Mouse (Mus musculus) heart, embryonic 16.5 days (tissue): ENCODE results near the gene Hoxa6. TPM values are rescaled to one million over a fixed set of nuclear protein-coding genes. Genes with fewer than 3 reads are reported as not detected.

Experiments
- ATAC-seq: fragments of 200-750 bp; cut with Nextera tagmentation; replicated peaks from 2 replicates; pipeline ENCODE4 v1.8.0; 2017; ENCODE audit warnings: moderate number of reproducible peaks; ENCODE audit not compliant: insufficient read depth, low FRiP score; ENCODE audit errors: extremely low read depth
- H3K27ac ChIP-seq: fragments of 300-500 bp; sonication (generic); 2 replicates; pipeline ENCODE4 v1.5.1; 2014; ENCODE audit warnings: mild to moderate bottlenecking, low read length, control low read depth, moderate library complexity
- H3K27me3 ChIP-seq: fragments of 300-500 bp; sonication (generic); 2 replicates; pipeline ENCODE4 v1.6.1; 2014; ENCODE audit warnings: low read length, mixed read lengths; ENCODE audit not compliant: control insufficient read depth, insufficient read depth
- H3K36me3 ChIP-seq: fragments of 300-500 bp; sonication (generic); 2 replicates; pipeline ENCODE4 v1.6.1; 2014; ENCODE audit not compliant: control insufficient read depth, insufficient read depth
- H3K4me1 ChIP-seq: fragments of 300-500 bp; sonication (generic); 2 replicates; pipeline ENCODE4 v1.6.1; 2014; ENCODE audit warnings: low read length, mixed read lengths; ENCODE audit not compliant: control insufficient read depth, insufficient read depth
- H3K4me2 ChIP-seq: fragments of 300-500 bp; sonication (generic); 2 replicates; pipeline ENCODE4 v1.6.1; 2014; ENCODE audit warnings: low read depth, mild to moderate bottlenecking, control low read depth, low read length
- H3K4me3 ChIP-seq: fragments of 300-500 bp; sonication (generic); 2 replicates; pipeline ENCODE4 v1.5.1; 2014; ENCODE audit warnings: mild to moderate bottlenecking, control low read depth, low read length
- H3K9ac ChIP-seq: fragments of 300-500 bp; sonication (generic); 2 replicates; pipeline ENCODE4 v1.6.1; 2014; ENCODE audit warnings: low read length, control low read depth
- H3K9me3 ChIP-seq: fragments of 300-500 bp; sonication (generic); replicated peaks from 2 replicates; pipeline ENCODE4 v1.6.1; 2016; ENCODE audit warnings: low read length; ENCODE audit not compliant: control insufficient read depth
- WGBS: fragments of 180-500 bp; shearing (Covaris S2); extraction: QIAGEN DNeasy Blood & Tissue Kit; methylation state at CpG from one replicate; pipeline ENCODE4 v1.1.7; 2014; 5-methylcytosine and 5-hydroxymethylcytosine counted together
- polyA plus RNA-seq: library from polyadenylated mRNA; unstranded; fragments of >200 nt; fragmentation: Nextera tagmentation; extraction: Ambion mirVana; gene quantifications from 2 replicates; pipeline ENCODE4 v1.2.1, GENCODE M21; 2015

The Hoxa6 gene
- polyA plus RNA-seq: not detected in 2 replicates

DNA sequence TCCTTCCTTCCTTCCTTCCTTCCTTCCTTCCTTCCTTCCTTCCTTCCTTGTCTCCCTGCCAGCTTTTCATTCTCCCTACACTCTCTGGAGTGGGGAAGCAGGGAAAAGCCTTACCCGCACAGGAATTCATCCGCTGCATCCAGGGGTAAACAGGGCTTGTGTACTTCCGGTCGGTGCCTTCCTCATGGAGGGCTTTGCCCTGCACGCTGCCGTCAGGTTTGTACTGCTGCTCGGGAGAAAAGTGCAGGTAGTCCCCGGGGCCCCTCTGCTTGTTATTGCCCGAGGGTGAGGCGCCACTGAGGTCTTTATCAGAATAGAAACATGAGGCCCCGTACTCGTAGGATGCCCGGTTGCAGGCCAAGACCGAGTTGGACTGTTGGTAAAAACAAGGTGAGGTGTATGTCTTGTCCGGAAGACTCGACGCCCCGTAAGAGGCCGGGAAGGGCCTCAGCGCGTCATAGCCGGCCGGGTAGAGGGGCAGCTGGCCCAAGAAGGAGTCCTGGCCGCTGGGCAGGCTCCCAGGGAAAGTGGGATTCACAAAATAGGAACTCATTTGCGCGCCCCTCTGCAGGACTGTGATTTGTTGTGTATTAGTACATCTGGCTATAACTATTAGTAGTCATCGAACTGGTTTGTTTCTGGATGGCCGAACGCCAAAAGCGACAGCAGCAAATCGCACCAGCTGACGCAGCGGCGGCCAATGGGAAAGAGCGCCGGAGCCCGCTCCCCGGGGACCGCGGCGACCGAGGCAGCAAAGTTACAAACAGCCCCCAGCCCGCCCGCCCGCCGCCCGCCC lies at the start of gene Hoxa6:
Hoxa6 (minus strand) TSS at position 651 of the 796 bp plus-strand sequence.
- peak within 1 kb of the TSS; percentile 28 for H3K4me3 ChIP-seq
- no peak within 1 kb of the TSS for H3K27ac ChIP-seq
- peak within 1 kb of the TSS; percentile 54 for H3K4me2 ChIP-seq
- H3K36me3 ChIP-seq: no peaks in the 10 kb centered on the region
- WGBS: 4% methylated on average over 47 of the region's 47 CpGs
- no peak within 1 kb of the TSS for H3K9ac ChIP-seq
- no peak for ATAC-seq
- H3K4me1 ChIP-seq: peaks cover 7% of the 10 kb centered on the region; the same call in 1 of the 2 replicates
- H3K9me3 ChIP-seq: no peaks in the 10 kb centered on the region
- H3K27me3 ChIP-seq: peaks cover 87% of the 10 kb centered on the region

GRCm38 (mm10) chr6:52256956-52257355 lies 48.4 kb upstream of the Hoxa6 start:
- H3K4me1 ChIP-seq: peaks cover 10% of the 10 kb centered on the region
- ATAC-seq: no peak
- no peaks in the 10 kb centered on the region for H3K36me3 ChIP-seq
- WGBS: under 1% methylated on average over 6 of the region's 6 CpGs
- no peak overlapping the region for H3K4me3 ChIP-seq
- no peak overlapping the region for H3K27ac ChIP-seq
- peaks cover 69% of the 10 kb centered on the region for H3K27me3 ChIP-seq
- no peaks in the 10 kb centered on the region for H3K9me3 ChIP-seq
- no peak overlapping the region for H3K9ac ChIP-seq
- H3K4me2 ChIP-seq: no peak overlapping the region

GRCm38 (mm10) chr6:52253511-52254500 lies 45.3 kb upstream of the Hoxa6 start:
- no peak for ATAC-seq
- H3K4me3 ChIP-seq: no peak overlapping the region
- H3K4me2 ChIP-seq: no peak overlapping the region
- WGBS: 2% methylated on average over 59 of the region's 59 CpGs
- no peak overlapping the region for H3K9ac ChIP-seq
- no peaks in the 10 kb centered on the region for H3K9me3 ChIP-seq
- H3K27ac ChIP-seq: no peak overlapping the region
- H3K4me1 ChIP-seq: no peaks in the 10 kb centered on the region
- no peaks in the 10 kb centered on the region for H3K36me3 ChIP-seq
- peaks cover 80% of the 10 kb centered on the region for H3K27me3 ChIP-seq

GRCm38 (mm10) chr6:52252775-52253376 lies 44.4 kb upstream of the Hoxa6 start:
- Histone ChIP-seq H3K9me3 (no peaks in the 10 kb centered on the region), H3K4me1 (no peaks in the 10 kb centered on the region), H3K36me3 (no peaks in the 10 kb centered on the region), H3K4me2 (no peak overlapping the region), H3K27ac (no peak overlapping the region), H3K4me3 (no peak overlapping the region), H3K9ac (no peak overlapping the region), H3K27me3 (peaks cover 84% of the 10 kb centered on the region)
- ATAC-seq: no peak
- 2% methylated on average over 35 of the region's 35 CpGs for WGBS

- 5% methylated on average over 24 of the region's 24 CpGs for WGBS
- H3K9me3 ChIP-seq: no peaks in the 10 kb centered on the region
- H3K4me1 ChIP-seq: no peaks in the 10 kb centered on the region
- H3K9ac ChIP-seq: no peak overlapping the region
- no peak for ATAC-seq
- peaks cover 85% of the 10 kb centered on the region for H3K27me3 ChIP-seq
- no peak overlapping the region for H3K4me3 ChIP-seq
- no peaks in the 10 kb centered on the region for H3K36me3 ChIP-seq
- no peak overlapping the region for H3K27ac ChIP-seq
- no peak overlapping the region for H3K4me2 ChIP-seq
Measured at GRCm38 (mm10) chr6:52252016-52252774, 43.7 kb upstream of the Hoxa6 start.

DNA sequence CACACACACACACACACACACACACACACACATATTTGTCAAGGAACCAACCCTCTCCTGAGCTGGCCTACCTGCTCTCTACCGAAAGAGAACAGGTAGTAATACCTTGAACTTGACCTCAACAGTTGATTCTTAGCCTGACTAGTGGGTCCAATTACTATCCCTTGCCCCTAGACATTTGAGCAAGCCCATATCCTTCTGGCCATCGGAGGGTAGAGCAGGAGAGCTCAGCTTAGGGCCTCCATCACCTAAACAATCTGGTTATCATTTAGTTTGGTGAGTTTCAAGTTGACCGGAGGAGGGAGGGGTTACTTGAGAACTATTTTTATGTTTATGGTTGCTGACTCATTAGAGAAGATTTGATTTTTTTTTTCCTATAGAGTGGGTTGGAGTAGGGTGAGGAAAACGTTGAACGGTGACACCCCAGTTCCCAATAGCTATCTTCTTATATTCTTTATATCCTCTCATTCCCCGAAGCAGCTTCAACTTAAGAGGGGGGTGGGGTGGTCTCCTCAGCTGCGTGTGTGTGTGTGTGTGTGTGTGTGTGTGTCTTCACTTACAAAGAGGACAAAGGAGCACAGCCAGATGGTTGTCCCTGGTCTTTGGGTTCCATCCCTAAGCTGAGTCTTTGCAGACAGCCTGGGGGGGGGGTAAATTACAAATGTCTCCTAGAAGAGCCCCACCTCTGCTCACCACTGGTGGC lies 42.8 kb upstream of the Hoxa6 start:
- H3K27ac ChIP-seq: no peak overlapping the region
- no peaks in the 10 kb centered on the region for H3K36me3 ChIP-seq
- no peak for ATAC-seq
- H3K9ac ChIP-seq: no peak overlapping the region
- no peaks in the 10 kb centered on the region for H3K9me3 ChIP-seq
- H3K4me2 ChIP-seq: no peak overlapping the region
- no peak overlapping the region for H3K4me3 ChIP-seq
- peaks cover 87% of the 10 kb centered on the region for H3K27me3 ChIP-seq
- H3K4me1 ChIP-seq: no peaks in the 10 kb centered on the region
- 10% methylated on average over 7 of the region's 7 CpGs for WGBS

- Histone ChIP-seq H3K27me3 (peaks cover 89% of the 10 kb centered on the region), H3K36me3 (no peaks in the 10 kb centered on the region), H3K27ac (no peak overlapping the region), H3K4me2 (no peak overlapping the region), H3K4me1 (0 out of 2 replicates have a peak, but pooled peaks cover 3% of the 10 kb centered on the region), H3K9me3 (no peaks in the 10 kb centered on the region), H3K9ac (no peak overlapping the region), H3K4me3 (no peak overlapping the region)
- ATAC-seq: no peak
- WGBS: 5% methylated on average over 4 of the region's 4 CpGs
Measured at GRCm38 (mm10) chr6:52249826-52250225, 41.3 kb upstream of the Hoxa6 start.

- H3K9ac ChIP-seq: no peak overlapping the region
- H3K4me1 ChIP-seq: 0 out of 2 replicates have a peak, but pooled peaks cover 3% of the 10 kb centered on the region
- no peaks in the 10 kb centered on the region for H3K9me3 ChIP-seq
- ATAC-seq: no peak
- WGBS: under 1% methylated on average over 16 of the region's 16 CpGs
- no peaks in the 10 kb centered on the region for H3K36me3 ChIP-seq
- H3K4me3 ChIP-seq: no peak overlapping the region
- peaks cover 93% of the 10 kb centered on the region for H3K27me3 ChIP-seq
- H3K4me2 ChIP-seq: no peak overlapping the region
- no peak overlapping the region for H3K27ac ChIP-seq
Measured at GRCm38 (mm10) chr6:52249415-52249738, 40.9 kb upstream of the Hoxa6 start.
